ENCODE assay signal across 26 mouse cellular contexts in the genomic region with DNA sequence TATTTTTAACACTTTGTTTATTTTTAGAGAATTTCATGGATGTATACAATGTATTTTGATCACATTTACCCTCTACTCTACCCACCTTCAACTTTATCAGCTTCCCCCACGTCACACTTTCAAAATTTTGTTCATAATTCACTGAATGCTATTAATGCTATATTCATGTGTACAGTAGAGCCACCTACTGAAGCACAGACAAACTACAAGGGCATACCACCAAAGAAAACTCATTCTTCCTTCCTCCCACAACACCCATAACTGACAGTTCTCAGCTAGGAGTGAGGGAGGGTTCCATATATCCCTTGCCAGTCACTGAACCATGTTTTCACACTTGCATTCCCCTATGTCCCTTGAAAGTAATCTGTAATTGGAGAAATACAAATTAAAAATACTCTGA.
DNase-seq lines count a peak whose midpoint lies in the region; ATAC-seq and TF ChIP-seq lines count a peak whose summit lies in the region.
"Had no signal": no experiment of that assay in that cellular context is flagged by ENCODE, and none has a peak within 500 bp of the region (broad histone marks: within the 10 kb centered on the region; RNA-seq: fewer than 3 reads in every experiment).

No protein-coding gene starts in this region.

- 57% methylated on average over 1 of the region's 1 CpGs for WGBS in intestine, postnatal 0 days
- 61% methylated on average over 1 of the region's 1 CpGs for WGBS in intestine, embryonic 16.5 days
- WGBS in lung, postnatal 0 days, result 39% methylated on average over 1 of the region's 1 CpGs

- H3K4me3 ChIP-seq in intestine, postnatal 0 days (ENCODE audit: low read depth, low read length), result no peak overlapping the region
- no peak overlapping the region for H3K4me3 ChIP-seq in intestine, embryonic 16.5 days (ENCODE audit: low read length)
- no peak overlapping the region for H3K4me3 ChIP-seq in lung, postnatal 0 days (ENCODE audit: low read depth, low read length)
- H3K4me3 ChIP-seq: embryonic facial prominence, embryonic 15.5 days; forebrain, embryonic 15.5 days; heart, embryonic 15.5 days; limb, embryonic 10.5 days; liver, embryonic 15.5 days; midbrain, embryonic 13.5 days; neural tube, embryonic 12.5 days had no signal

- peak; percentile 49 for TF ChIP-seq CTCF in intestine, postnatal 0 days (IDR thresholded peaks at IDR 0.05; ENCODE audit: low read depth)
- TF ChIP-seq CTCF in lung, postnatal 0 days (IDR thresholded peaks at IDR 0.05), result peak; percentile 46

- H3K27ac ChIP-seq in intestine, postnatal 0 days (ENCODE audit: low read depth, low read length), result no peak overlapping the region
- H3K27ac ChIP-seq in intestine, embryonic 16.5 days (ENCODE audit: low read length), result no peak overlapping the region
- H3K27ac ChIP-seq in lung, postnatal 0 days (ENCODE audit: low read length), result no peak overlapping the region
- H3K27ac ChIP-seq: embryonic facial prominence, embryonic 15.5 days; forebrain, embryonic 15.5 days; heart, embryonic 15.5 days; limb, embryonic 10.5 days; liver, embryonic 15.5 days; midbrain, embryonic 13.5 days; neural tube, embryonic 12.5 days had no signal

- no peak for DNase-seq in lung, postnatal 0 days (ENCODE audit: low spot score)
- DNase-seq in lung, adult 18-20 months, result no peak
- no peak for DNase-seq in right cerebral cortex, postnatal 25 days
- DNase-seq: adrenal gland, postnatal 25 days; cerebellum, adult 9-10 months; gastrocnemius, postnatal 25 days; heart, adult 18-20 months; kidney, adult 8-10 months; kidney, postnatal 36 days; layer of hippocampus, adult 9-11 months; liver; lung, postnatal 10 days; retina, postnatal 1 day; thymus, postnatal 25 days had no signal

- TF ChIP-seq EP300 in lung, postnatal 0 days (IDR thresholded peaks at IDR 0.05), result no peak

- H3K4me2 ChIP-seq in intestine, postnatal 0 days (replicated peaks; ENCODE audit: low read depth), result no peak overlapping the region
- no peak overlapping the region for H3K4me2 ChIP-seq in intestine, embryonic 16.5 days (ENCODE audit: low read depth, low read length)
- no peak overlapping the region for H3K4me2 ChIP-seq in lung, postnatal 0 days (replicated peaks; ENCODE audit: low read depth, low read length)
- H3K4me2 ChIP-seq: embryonic facial prominence, embryonic 15.5 days; forebrain, embryonic 15.5 days; heart, embryonic 15.5 days; liver, embryonic 15.5 days; midbrain, embryonic 13.5 days; neural tube, embryonic 12.5 days had no signal

- H3K4me1 ChIP-seq in intestine, postnatal 0 days (replicated peaks; ENCODE audit: control insufficient read depth, insufficient read depth, low read length), result no peaks in the 10 kb centered on the region
- H3K4me1 ChIP-seq in intestine, embryonic 16.5 days (ENCODE audit: control insufficient read depth, insufficient read depth, low read length), result no peaks in the 10 kb centered on the region
- no peaks in the 10 kb centered on the region for H3K4me1 ChIP-seq in lung, postnatal 0 days (ENCODE audit: insufficient read depth, low read depth, low read length)
- H3K4me1 ChIP-seq: embryonic facial prominence, embryonic 15.5 days; forebrain, embryonic 15.5 days; heart, embryonic 15.5 days; limb, embryonic 10.5 days; liver, embryonic 15.5 days; midbrain, embryonic 13.5 days; neural tube, embryonic 12.5 days had no signal

- no peak overlapping the region for H3K9ac ChIP-seq in intestine, postnatal 0 days (ENCODE audit: low read depth, low read length)
- no peak overlapping the region for H3K9ac ChIP-seq in intestine, embryonic 16.5 days (ENCODE audit: low read depth, low read length)
- H3K9ac ChIP-seq in lung, postnatal 0 days (replicated peaks; ENCODE audit: low read depth), result no peak overlapping the region
- H3K9ac ChIP-seq: embryonic facial prominence, embryonic 15.5 days; forebrain, embryonic 15.5 days; heart, embryonic 15.5 days; liver, embryonic 15.5 days; midbrain, embryonic 13.5 days; neural tube, embryonic 12.5 days had no signal

- H3K27me3 ChIP-seq in intestine, postnatal 0 days (replicated peaks; ENCODE audit: control insufficient read depth, insufficient read depth, low read length), result no peaks in the 10 kb centered on the region
- no peaks in the 10 kb centered on the region for H3K27me3 ChIP-seq in intestine, embryonic 16.5 days (replicated peaks; ENCODE audit: control insufficient read depth, insufficient read depth, low read length)
- H3K27me3 ChIP-seq in lung, postnatal 0 days (replicated peaks; ENCODE audit: insufficient read depth, low read length), result no peaks in the 10 kb centered on the region
- H3K27me3 ChIP-seq: embryonic facial prominence, embryonic 15.5 days; forebrain, embryonic 15.5 days; heart, embryonic 15.5 days; liver, embryonic 15.5 days; midbrain, embryonic 13.5 days; neural tube, embryonic 12.5 days had no signal

- no peak for ATAC-seq in intestine, postnatal 0 days
- ATAC-seq in intestine, embryonic 16.5 days, result no peak
- ATAC-seq in lung, postnatal 0 days, result no peak
- ATAC-seq in common myeloid progenitor, adult 5-6 weeks (replicated peaks; ENCODE audit: low read depth, poor library complexity, severe bottlenecking), result peak; percentile 68
- ATAC-seq in megakaryocyte-erythroid progenitor cell, adult 5-6 weeks (replicated peaks; ENCODE audit: low FRiP score, low TSS enrichment, poor library complexity, severe bottlenecking), result no peak
- ATAC-seq: forebrain, embryonic 15.5 days; inflammation-experienced regulatory T-cells, adult 6 months; midbrain, embryonic 13.5 days had no signal

- H3K36me3 ChIP-seq in intestine, postnatal 0 days (ENCODE audit: control insufficient read depth, insufficient read depth), result no peaks in the 10 kb centered on the region
- no peaks in the 10 kb centered on the region for H3K36me3 ChIP-seq in intestine, embryonic 16.5 days (ENCODE audit: control insufficient read depth, insufficient read depth, low read length)
- no peaks in the 10 kb centered on the region for H3K36me3 ChIP-seq in lung, postnatal 0 days (ENCODE audit: insufficient read depth, low read length)
- H3K36me3 ChIP-seq: embryonic facial prominence, embryonic 15.5 days; forebrain, embryonic 15.5 days; heart, embryonic 15.5 days; limb, embryonic 10.5 days; liver, embryonic 15.5 days; midbrain, embryonic 13.5 days; neural tube, embryonic 12.5 days had no signal

- no peaks in the 10 kb centered on the region for H3K9me3 ChIP-seq in intestine, postnatal 0 days (ENCODE audit: control insufficient read depth)
- H3K9me3 ChIP-seq in intestine, embryonic 16.5 days (ENCODE audit: control insufficient read depth, low read length), result no peaks in the 10 kb centered on the region
- H3K9me3 ChIP-seq in lung, postnatal 0 days (ENCODE audit: low read length), result no peaks in the 10 kb centered on the region
- H3K9me3 ChIP-seq: embryonic facial prominence, embryonic 15.5 days; forebrain, embryonic 15.5 days; heart, embryonic 15.5 days; limb, embryonic 10.5 days; liver, embryonic 15.5 days; midbrain, embryonic 13.5 days; neural tube, embryonic 12.5 days had no signal
